Mouse (Mus musculus) B cell, adult 2 months (primary cell): ENCODE results near the gene Prcp.
A peak's percentile ranks its signal among the peaks of the same experiment; 100 is the strongest.
"Not testable (repeated sequence)": the region's sequence is repeated elsewhere in the genome, so short reads cannot be mapped to it uniquely, and the experiment has no call there.

Source experiments
- DNase-seq, 2 experiments: peaks; one replicate each; pipeline ENCODE4 v3.0.0; 2022

The Prcp gene

GRCm38 (mm10) chr7:92890618-92891230 is 16.5 kb downstream of the Prcp start:
- no peak for DNase-seq

GRCm38 (mm10) chr7:92893478-92893877 is 19.2 kb downstream of the Prcp start:
- DNase-seq, result peak in 1 of 2 experiments; percentile 11

GRCm38 (mm10) chr7:92896036-92896435 is 21.8 kb downstream of the Prcp start:
- DNase-seq, result no peak

- no peak for DNase-seq
These were observed 22.8 kb downstream of the Prcp start for GRCm38 (mm10) chr7:92897021-92897420.

- peak; percentile 77 for DNase-seq
These were observed 29.2 kb downstream of the Prcp start for GRCm38 (mm10) chr7:92903360-92904038.

- DNase-seq, result not testable (repeated sequence)
These were observed 30.0 kb downstream of the Prcp start for GRCm38 (mm10) chr7:92904285-92904684.

GRCm38 (mm10) chr7:92920172-92920856 is 46.0 kb downstream of the Prcp start:
- DNase-seq, result no peak

GRCm38 (mm10) chr7:92920857-92921172 is 46.5 kb downstream of the Prcp start:
- no peak for DNase-seq

GRCm38 (mm10) chr7:92932792-92933191 is 58.5 kb downstream of the Prcp start:
- DNase-seq, result no peak

- not testable (repeated sequence) for DNase-seq
These were observed 59.2 kb downstream of the Prcp start for GRCm38 (mm10) chr7:92933308-92933948.

- DNase-seq, result no peak
These were observed 62.5 kb downstream of the Prcp start for GRCm38 (mm10) chr7:92936747-92937146.

GRCm38 (mm10) chr7:92937955-92938354 is 63.7 kb downstream of the Prcp start:
- DNase-seq, result peak; percentile 8 to 10

- DNase-seq, result no peak
These were observed 65.5 kb downstream of the Prcp start for GRCm38 (mm10) chr7:92939776-92940175.

GRCm38 (mm10) chr7:92950775-92951174 is 76.5 kb downstream of the Prcp start:
- no peak for DNase-seq

GRCm38 (mm10) chr7:92952210-92952609 is 77.9 kb downstream of the Prcp start:
- no peak for DNase-seq

GRCm38 (mm10) chr7:92959758-92960157 is 85.5 kb downstream of the Prcp start:
- no peak for DNase-seq

GRCm38 (mm10) chr7:92961876-92962275 is 87.6 kb downstream of the Prcp start:
- no peak for DNase-seq

GRCm38 (mm10) chr7:92964754-92965501 is 90.7 kb downstream of the Prcp start:
- peak; percentile 14 to 24 for DNase-seq

- no peak for DNase-seq
These were observed 93.3 kb downstream of the Prcp start for GRCm38 (mm10) chr7:92967381-92968127.

- no peak for DNase-seq
These were observed 103.2 kb downstream of the Prcp start for GRCm38 (mm10) chr7:92977429-92977828.

GRCm38 (mm10) chr7:92978225-92978624 is 104.0 kb downstream of the Prcp start:
- DNase-seq, result no peak

GRCm38 (mm10) chr7:92978720-92979119 is 104.5 kb downstream of the Prcp start:
- DNase-seq, result not testable (repeated sequence)
